Mouse (Mus musculus): Measurements from ENCODE around the gene Cyp2j13. TPM values are rescaled to one million over a fixed set of nuclear protein-coding genes. Genes with fewer than 3 reads are reported as not detected.

Cyp2j13 gene
- polyA plus RNA-seq, 1 experiment from 2014 or later = 0.16 TPM

Other genes starting within 250 kb of the Cyp2j13 start
- gene Hook1, start 110.3 kb downstream of the Cyp2j13 start, polyA plus RNA-seq (2016; fragmentation: Nextera tagmentation; extraction: Ambion mirVana) = 17.9 and 18.1 TPM in 2 replicates
- not detected in 2 replicates for gene Cyp2j12, start 63.6 kb upstream of the Cyp2j13 start, polyA plus RNA-seq (2016; fragmentation: Nextera tagmentation; extraction: Ambion mirVana)
- gene Cyp2j7, start 159.1 kb upstream of the Cyp2j13 start, polyA plus RNA-seq (2016; fragmentation: Nextera tagmentation; extraction: Ambion mirVana) = not detected in 2 replicates